Mouse (Mus musculus): ENCODE measurements at regions not wholly inside any gene's neighbourhood (a gene's known extent, or its start where the extent isn't known, plus 50 kb on each side); places are given as distances from the start of the nearest gene placed in this dataset.
A peak's percentile ranks its signal among the peaks of the same experiment; 100 is the strongest.

- WGBS = 65% methylated on average over 8 of the region's 8 CpGs
- ATAC-seq (ENCODE audit: low read depth) (no peak), DNase-seq (ENCODE audit: low spot score) (peak; percentile 12)
- Histone ChIP-seq H3K36me3 (ENCODE audit: control insufficient read depth, insufficient read depth, low read length) (no peaks in the 10 kb centered on the region), H3K4me3 (ENCODE audit: low read depth, low read length) (no peak overlapping the region), H3K4me1 (ENCODE audit: control insufficient read depth, insufficient read depth, low read length) (no peaks in the 10 kb centered on the region), H3K9ac (ENCODE audit: low read depth, low read length) (no peak overlapping the region), H3K4me2 (ENCODE audit: low read depth, low read length) (no peak overlapping the region), H3K27ac (replicated peaks; ENCODE audit: low read depth, low read length) (no peak overlapping the region), H3K27me3 (replicated peaks; ENCODE audit: control insufficient read depth, insufficient read depth, low read length) (no peaks in the 10 kb centered on the region), H3K9me3 (ENCODE audit: control insufficient read depth, low read length) (no peaks in the 10 kb centered on the region)
Observed at GRCm38 (mm10) chr10:101614230-101614629, 67.1 kb upstream of the Mgat4c start.
